Mouse (Mus musculus): ENCODE measurements around the gene Tpbpa. TPM values are rescaled to one million over a fixed set of nuclear protein-coding genes. Genes with fewer than 3 reads are reported as not detected.

Tpbpa gene
- polyA plus RNA-seq, 1 experiment: not detected

GRCm38 (mm10) chr13:60895406-60896160 lies 46.2 kb downstream of the Tpbpa start:
- Histone ChIP-seq H3K4me1 (ENCODE audit: control insufficient read depth) (no peaks in the 10 kb centered on the region), H3K36me3 (ENCODE audit: control insufficient read depth) (no peaks in the 10 kb centered on the region), H3K9me3 (ENCODE audit: control insufficient read depth, low read length) (no peaks in the 10 kb centered on the region), H3K4me3 (replicated peaks) (no peak overlapping the region), H3K27me3 (ENCODE audit: control insufficient read depth) (no peaks in the 10 kb centered on the region)
- TF ChIP-seq TAL1 (IDR thresholded peaks at IDR 0.05; ENCODE audit: low read length) (no peak), GATA1 (IDR thresholded peaks at IDR 0.05; ENCODE audit: low read length) (no peak)

- H3K36me3 ChIP-seq (ENCODE audit: control insufficient read depth): no peaks in the 10 kb centered on the region
- H3K4me3 ChIP-seq (replicated peaks): no peak overlapping the region
- H3K4me1 ChIP-seq (ENCODE audit: control insufficient read depth): no peaks in the 10 kb centered on the region
- no peak for TF ChIP-seq GATA1 (IDR thresholded peaks at IDR 0.05; ENCODE audit: low read length)
- no peak for TF ChIP-seq TAL1 (IDR thresholded peaks at IDR 0.05; ENCODE audit: low read length)
- H3K9me3 ChIP-seq (ENCODE audit: control insufficient read depth, low read length): no peaks in the 10 kb centered on the region
- no peaks in the 10 kb centered on the region for H3K27me3 ChIP-seq (ENCODE audit: control insufficient read depth)
These were observed 49.5 kb downstream of the Tpbpa start for GRCm38 (mm10) chr13:60892301-60892700.

Other genes with a start within 250 kb of the Tpbpa start
- gene BC051665, start 155.6 kb downstream of the Tpbpa start, polyA plus RNA-seq (2012): not detected in 2 replicates
- not detected in 2 replicates for gene Ctsll3, start 139.1 kb downstream of the Tpbpa start, polyA plus RNA-seq (2012)
- not detected in 2 replicates for gene 4930486L24Rik, start 77.5 kb downstream of the Tpbpa start, polyA plus RNA-seq (2012)
- not detected in 2 replicates for gene Gm49392, start 45.1 kb downstream of the Tpbpa start, polyA plus RNA-seq (2012)
- gene Ctla2b, start 44.5 kb downstream of the Tpbpa start, polyA plus RNA-seq (2012): not detected in 2 replicates
- gene Tpbpb, start 37.1 kb downstream of the Tpbpa start, polyA plus RNA-seq (2012): not detected in 2 replicates
- gene Gm49393, start 6.4 kb downstream of the Tpbpa start, polyA plus RNA-seq (2012): not detected in 2 replicates
- gene Gm49391, start 5.4 kb downstream of the Tpbpa start, polyA plus RNA-seq (2012): 0.06 TPM in 1 of 2 replicates, not detected in the other
- gene Ctla2a, start 5.4 kb downstream of the Tpbpa start, polyA plus RNA-seq (2012): 0.10 TPM in 1 of 2 replicates, not detected in the other
- gene Ctsj, start 64.0 kb upstream of the Tpbpa start, polyA plus RNA-seq (2012): not detected in 2 replicates
- not detected in 2 replicates for gene Ctsq, start 98.6 kb upstream of the Tpbpa start, polyA plus RNA-seq (2012)
- not detected in 2 replicates for gene Ctsr, start 222.3 kb upstream of the Tpbpa start, polyA plus RNA-seq (2012)

Measured in erythroblast, embryonic 14.5 days (primary cell).